Mouse (Mus musculus): ENCODE measurements at regions not wholly inside any gene's neighbourhood (a gene's known extent, or its start where the extent isn't known, plus 50 kb on each side); places are given as distances from the start of the nearest gene placed in this dataset.

GRCm38 (mm10) chr8:10096413-10096812 lies 57.3 kb upstream of the Myo16 start:
- no peak for DNase-seq

GRCm38 (mm10) chr8:10096968-10097547 lies 56.7 kb upstream of the Myo16 start:
- DNase-seq, result peak; percentile 16

Data from embryo, embryonic 11 days (tissue).